Mouse (Mus musculus) left cerebral cortex, postnatal 25 days (tissue): ENCODE results near the gene Eya4. TPM values are rescaled to one million over a fixed set of nuclear protein-coding genes. Genes with fewer than 3 reads are reported as not detected.
A peak's percentile ranks its signal among the peaks of the same experiment; 100 is the strongest.

Experiments used
- DNase-seq, 2 experiments: peaks; one replicate each; pipeline ENCODE4 v3.0.0; 2022; ENCODE audit warnings: low spot score in 2 of 2, mixed read lengths in 1 of 2
- intact Hi-C: fragments of 180-260 bp; cut with DNase I; formaldehyde crosslinking; loops from one replicate; pipeline ENCODE4 v1.15.1; 2025
- total RNA-seq, 2 experiments: library from RNA; stranded (reverse); gene quantifications; 2 replicates each; pipeline ENCODE4 v1.2.3; 2021

The Eya4 gene
- total RNA-seq, 2 experiments from 2014 or later, result 4.1 to 4.4 TPM

DNA sequence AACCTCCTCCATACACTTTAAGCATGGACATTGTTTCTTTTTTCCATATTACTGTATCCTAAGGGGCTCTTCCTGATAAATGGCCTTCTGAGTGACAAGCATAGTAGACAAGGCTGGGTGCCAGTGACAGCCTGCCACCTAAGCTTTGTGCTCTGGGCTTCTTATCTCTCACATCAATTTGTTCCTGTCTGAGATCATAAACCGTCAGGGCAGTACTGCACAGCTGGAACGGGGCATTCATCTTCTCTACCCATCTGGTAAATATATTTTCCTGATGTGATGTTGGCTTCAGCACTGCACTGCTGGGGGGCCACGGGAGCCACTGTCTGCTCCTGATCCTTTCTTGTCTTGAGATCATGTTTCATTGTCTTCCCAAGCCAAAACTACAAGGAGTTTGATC, 261.8 kb downstream of the Eya4 start:
- no peak for DNase-seq
- intact Hi-C loops, result loop anchor here (10.0 kb wide), 1 partner anchor 526 kb away; no protein-coding TSS in a partner anchor

DNA sequence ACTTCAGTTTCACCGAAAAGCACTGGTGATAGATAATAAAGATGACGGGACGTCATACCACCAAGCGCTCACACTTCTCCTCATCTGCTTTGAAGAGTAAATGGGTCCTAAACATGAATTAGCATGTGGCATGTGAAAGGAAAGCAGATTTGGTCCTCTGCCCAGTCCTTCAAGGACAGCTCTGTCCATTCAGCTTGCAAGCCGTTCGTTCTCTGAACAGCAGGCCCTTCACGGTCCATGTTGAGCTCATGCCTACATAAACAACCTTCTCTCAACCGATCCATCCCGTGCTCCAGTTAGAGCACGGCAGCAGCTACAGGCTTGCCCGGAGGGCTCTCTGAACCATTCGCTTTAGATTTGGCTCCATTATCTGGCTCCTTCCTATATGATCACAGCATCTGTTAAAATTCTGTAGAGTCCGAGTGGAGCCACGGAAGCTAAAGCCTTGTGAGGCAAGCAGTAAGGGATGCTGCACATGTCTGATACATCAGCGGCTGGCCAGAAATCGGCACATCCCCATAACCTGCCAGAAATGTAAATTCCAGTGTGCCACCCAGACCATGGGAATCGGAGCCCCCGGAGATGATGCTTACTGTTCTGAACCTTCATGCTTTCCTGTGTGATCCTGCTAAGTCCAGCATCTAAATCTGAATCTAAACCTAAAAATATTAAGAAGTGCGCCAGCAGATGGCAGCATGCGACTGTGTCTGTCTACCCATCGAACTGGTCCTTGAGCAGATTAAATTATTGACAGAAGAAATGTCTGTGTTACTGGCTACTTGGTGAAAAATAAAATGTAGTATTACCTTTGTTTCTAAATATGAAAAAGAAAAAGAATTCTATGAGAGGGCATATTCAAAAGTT, 264.0 kb downstream of the Eya4 start:
- DNase-seq, result peak; percentile 86 to 90
- intact Hi-C loops, result loop anchor here (1.0 to 10.0 kb wide), 2 partner anchors 528 to 691 kb away; no protein-coding TSS in a partner anchor

DNA sequence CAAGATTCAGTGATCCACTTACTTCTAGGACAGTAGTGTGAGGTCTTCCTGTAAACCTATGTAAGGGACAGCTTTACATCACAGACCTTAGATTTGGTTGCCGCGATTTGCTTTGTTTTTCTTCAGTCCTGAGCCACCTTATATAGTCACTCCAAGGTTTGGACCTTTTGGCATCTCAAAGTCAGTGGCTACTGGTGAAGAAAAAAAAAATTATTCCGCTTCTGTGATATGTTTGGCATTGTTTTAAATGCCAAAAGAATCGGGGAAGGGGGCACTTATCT, 269.1 kb downstream of the Eya4 start:
- intact Hi-C loops, result loop anchor here (1.0 to 10.0 kb wide), 4 partner anchors 299 to 533 kb away; no protein-coding TSS in a partner anchor

DNA sequence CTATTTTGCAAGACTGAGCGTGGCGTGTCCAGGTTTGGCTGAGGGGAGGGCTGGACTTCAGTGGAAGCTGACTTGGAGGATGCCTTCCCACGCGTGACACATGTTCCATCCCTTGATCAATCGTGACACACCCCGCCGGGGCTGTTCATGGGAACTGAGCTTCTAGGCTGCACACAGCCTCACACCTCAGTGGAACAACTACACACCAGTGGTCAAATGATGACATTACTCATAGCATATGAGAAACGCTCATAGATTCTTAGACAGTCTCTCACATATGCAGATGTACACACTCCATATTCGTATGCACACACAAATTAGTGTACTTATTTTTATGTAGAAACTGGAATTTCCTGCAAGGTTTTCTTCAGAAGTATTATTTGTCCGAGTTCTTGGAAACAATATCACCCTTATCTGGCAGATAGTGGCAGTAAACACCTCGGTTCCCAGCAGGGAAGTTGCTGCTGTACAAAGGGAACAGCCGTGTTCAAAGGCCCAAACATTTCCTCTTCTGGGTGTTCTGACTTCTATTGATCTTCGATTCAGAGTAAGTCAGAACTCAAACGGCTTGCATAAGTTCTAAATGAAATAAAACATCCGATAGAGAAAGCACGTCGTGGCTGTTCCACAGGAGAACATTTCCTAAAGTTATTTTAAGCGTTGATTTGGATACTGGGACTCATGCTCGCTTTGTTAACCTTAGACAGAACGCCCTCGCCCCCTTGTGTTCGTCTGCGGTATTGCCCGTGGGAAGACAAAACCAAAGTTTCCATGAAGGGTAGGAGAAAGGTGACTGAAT, 269.6 kb downstream of the Eya4 start:
- peak; percentile 83 to 86 for DNase-seq
- intact Hi-C loops, result loop anchor here (1.0 to 10.0 kb wide), 4 partner anchors 299 to 534 kb away; no protein-coding TSS in a partner anchor

More for the DNA sequence above, 269.1 kb downstream of the Eya4 start:
- no peak for DNase-seq

DNA sequence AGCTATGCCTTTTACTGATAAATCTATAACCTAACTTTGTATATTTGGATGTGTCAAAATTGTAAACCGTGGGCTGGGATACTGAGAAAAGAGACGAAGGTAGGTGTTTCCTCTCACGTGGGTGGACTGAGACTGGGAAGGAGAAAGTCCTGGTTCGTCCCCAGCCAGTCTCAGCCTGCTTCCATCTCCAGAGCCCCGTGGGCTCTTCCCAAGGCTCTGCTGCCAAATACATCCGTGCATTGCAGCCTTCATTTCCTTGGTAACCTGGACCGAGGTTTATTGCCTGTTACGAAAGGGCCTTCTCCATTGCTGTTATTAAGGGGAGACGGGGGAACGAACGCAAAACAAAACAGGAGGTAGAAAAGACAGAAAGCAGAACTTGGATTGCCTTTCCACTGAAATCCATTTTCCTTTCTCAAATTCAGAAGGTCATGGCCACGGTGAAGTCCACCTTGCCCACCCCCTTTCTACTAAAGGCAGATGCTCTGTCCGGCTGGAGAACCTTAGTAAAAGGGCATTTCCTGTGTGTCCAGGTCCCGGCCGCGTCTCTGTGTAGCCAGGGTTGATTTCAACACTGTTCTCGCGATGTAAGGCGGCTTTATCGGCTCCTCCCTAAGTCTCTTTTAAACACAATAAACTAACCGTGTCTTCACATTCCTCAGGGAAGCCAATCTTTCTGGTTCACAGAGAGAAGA, 273.7 kb downstream of the Eya4 start:
- DNase-seq, result peak in 1 of 2 experiments; percentile 44
- intact Hi-C loops, result no loop called here

DNA sequence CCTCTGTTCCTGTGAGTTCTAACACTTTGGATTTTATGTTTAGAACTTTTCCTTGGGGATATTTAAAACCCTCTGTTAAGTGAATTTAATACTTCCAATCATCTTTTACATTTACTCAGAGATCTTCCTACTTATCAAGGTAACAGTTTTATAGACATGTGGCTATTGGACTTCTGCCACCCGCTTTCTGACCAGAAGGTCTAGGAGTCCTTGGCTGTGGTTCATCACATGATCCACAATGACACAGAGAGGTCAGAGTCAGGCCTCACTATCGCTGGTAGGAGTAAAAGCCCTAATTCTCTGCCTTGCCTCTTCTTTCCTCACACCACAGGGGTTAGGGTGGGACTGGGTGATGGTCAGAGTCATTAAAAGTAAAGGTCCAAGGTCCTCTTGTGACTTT, 277.2 kb downstream of the Eya4 start:
- DNase-seq, result no peak
- intact Hi-C loops, result no loop called here

DNA sequence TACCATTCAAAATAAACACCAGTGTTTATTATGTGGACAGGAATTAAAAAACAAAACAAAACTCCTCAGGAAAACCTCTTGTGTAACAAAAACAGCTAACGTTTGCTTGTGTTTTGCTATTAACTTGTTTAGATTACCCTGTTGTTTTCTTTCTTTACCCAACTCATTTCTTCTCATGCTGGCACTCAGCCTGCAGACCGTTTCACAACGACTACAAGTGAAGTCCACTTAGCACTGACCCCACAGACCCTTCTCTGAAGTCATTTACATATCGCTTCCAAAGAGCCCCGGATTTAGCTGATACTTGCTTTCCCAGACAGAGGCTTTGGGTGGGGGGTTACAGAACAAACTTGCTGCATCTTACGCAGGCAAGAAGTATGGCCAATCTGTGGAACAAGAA, 286.9 kb downstream of the Eya4 start:
- intact Hi-C loops, result no loop called here
- no peak for DNase-seq

DNA sequence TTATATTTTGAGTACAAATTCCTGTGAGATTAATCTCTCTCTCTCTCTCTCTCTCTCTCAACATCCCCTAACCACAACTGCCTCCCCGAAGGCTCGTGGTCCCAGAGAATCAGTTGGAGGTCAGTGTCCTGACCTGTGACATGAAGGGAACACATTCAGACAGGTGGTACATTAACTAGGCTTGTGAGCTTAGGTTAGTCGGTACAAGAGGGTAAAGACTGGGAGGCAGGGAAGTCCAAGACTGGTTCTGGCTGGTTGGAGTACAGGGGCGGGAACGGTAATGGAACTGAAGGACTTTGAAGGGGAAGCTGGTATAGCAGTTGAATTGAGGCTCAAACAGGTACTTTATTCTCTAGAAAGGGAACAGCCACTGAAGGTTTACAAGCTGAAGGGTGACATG, 287.9 kb downstream of the Eya4 start:
- intact Hi-C loops, result no loop called here
- DNase-seq, result no peak

DNA sequence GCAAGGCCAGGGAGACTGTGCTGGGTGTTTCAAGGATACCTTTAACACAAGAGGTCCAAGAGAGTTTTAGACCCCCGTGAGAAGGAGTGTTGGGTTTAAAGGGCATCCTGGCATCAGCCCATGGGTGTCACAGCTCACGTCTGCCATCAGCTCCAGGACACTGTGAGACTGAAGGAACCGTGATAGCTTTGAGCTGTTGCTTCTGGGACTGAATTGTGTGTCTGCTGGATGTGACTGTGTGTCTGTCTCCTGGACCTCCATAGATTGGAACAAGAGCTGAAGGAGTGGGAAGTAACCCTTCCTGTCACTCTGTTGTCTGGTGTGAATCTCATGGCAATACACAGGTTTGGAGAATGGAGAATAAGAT, 289.9 kb downstream of the Eya4 start:
- intact Hi-C loops, result no loop called here
- DNase-seq, result no peak

DNA sequence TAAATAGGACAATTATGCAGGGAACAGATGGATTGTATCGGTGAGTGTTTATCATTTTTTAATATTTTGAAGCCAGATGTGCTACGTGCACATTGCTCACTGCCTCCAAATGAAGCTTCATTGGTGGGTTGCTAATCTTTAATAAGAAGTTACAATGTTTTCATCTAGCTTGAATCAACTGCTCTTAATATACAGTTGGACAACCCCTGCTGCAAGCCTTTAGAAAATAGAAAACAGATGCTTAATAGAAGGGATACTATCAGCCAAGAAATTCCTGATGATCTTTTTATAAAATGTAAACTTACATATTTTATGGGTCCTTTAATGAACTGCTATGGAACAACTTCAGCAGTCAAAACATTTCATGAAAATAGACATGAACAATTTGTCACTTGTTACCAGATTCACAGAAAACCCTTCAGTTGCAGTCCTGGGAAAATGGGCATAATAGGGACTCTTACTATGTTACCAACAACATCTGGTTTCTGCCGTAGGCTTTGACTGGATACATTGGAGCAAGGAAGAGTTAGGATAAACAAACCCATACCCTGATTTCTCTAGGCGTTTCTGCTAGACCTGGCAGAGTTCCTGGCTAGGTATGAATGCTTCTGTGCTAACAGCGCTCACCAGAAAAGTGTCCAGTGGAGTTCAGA, 290.4 kb downstream of the Eya4 start:
- intact Hi-C loops, result no loop called here
- no peak for DNase-seq

DNA sequence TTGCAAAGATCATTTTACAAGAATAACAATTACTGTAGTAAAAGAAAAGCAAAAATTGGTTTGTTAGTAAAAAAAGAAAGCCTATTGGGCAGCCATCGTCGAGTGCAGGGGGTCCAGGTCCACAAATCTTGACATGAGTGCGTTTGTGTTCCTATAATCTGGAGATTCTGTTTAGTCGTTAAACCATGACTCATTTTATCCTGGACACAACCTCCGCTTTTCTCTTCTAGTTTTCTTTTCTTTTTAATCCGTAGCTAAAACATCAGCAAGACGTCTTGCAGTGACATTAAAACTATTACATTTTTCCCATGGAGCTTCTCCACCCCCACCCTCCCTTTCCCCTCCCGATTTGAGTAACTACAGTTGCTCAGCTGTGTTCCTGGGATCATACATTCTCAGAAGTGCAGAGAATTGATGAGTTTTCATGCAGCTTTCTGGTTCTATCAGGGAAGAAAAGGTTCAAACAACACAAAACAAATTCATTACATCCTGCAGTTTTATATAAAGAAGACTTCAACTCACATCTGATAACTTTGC, 297.1 kb downstream of the Eya4 start:
- no peak for DNase-seq
- intact Hi-C loops, result no loop called here
